Mouse (Mus musculus) CD4-positive, CD25-positive, alpha-beta regulatory T cell, adult 4 months (primary cell): ENCODE results near the gene Fam207a. TPM values are rescaled to one million over a fixed set of nuclear protein-coding genes. Genes with fewer than 3 reads are reported as not detected.

Experiments
- ATAC-seq: one replicate; pipeline ENCODE4 v1.8.0; 2017
- polyA plus RNA-seq, 2 experiments: library from polyadenylated mRNA; unstranded; fragments of 100-300 nt; shearing (Covaris generic); gene quantifications; one replicate each; pipeline ENCODE4 v1.2.1; 2017

Fam207a gene
- polyA plus RNA-seq, 2 experiments from 2014 or later: 11.8 to 14.3 TPM

GRCm38 (mm10) chr10:77500636-77501035 lies 14.9 kb downstream of the Fam207a start:
- no peak for ATAC-seq

GRCm38 (mm10) chr10:77498254-77498653 lies 17.3 kb downstream of the Fam207a start:
- ATAC-seq: no peak

- no peak for ATAC-seq
These were observed 18.4 kb downstream of the Fam207a start for GRCm38 (mm10) chr10:77497185-77497584.

- ATAC-seq: no peak
These were observed 22.7 kb downstream of the Fam207a start for GRCm38 (mm10) chr10:77492885-77493284.

GRCm38 (mm10) chr10:77491585-77491984 lies 24.0 kb downstream of the Fam207a start:
- ATAC-seq: no peak

GRCm38 (mm10) chr10:77488168-77488567 lies 27.4 kb downstream of the Fam207a start:
- no peak for ATAC-seq

- no peak for ATAC-seq
These were observed 29.8 kb downstream of the Fam207a start for GRCm38 (mm10) chr10:77485786-77486185.

GRCm38 (mm10) chr10:77484205-77484935 lies 31.2 kb downstream of the Fam207a start:
- ATAC-seq: no peak

- ATAC-seq: peak; percentile 62
These were observed 33.8 kb downstream of the Fam207a start for GRCm38 (mm10) chr10:77481814-77482213.

GRCm38 (mm10) chr10:77479972-77480371 lies 35.6 kb downstream of the Fam207a start:
- ATAC-seq: no peak

GRCm38 (mm10) chr10:77476907-77477306 lies 38.7 kb downstream of the Fam207a start:
- no peak for ATAC-seq

GRCm38 (mm10) chr10:77472188-77472587 lies 43.4 kb downstream of the Fam207a start:
- ATAC-seq: no peak

- no peak for ATAC-seq
These were observed 44.1 kb downstream of the Fam207a start for GRCm38 (mm10) chr10:77471512-77471911.

- no peak for ATAC-seq
These were observed 44.8 kb downstream of the Fam207a start for GRCm38 (mm10) chr10:77470763-77471162.

GRCm38 (mm10) chr10:77468675-77469074 lies 46.9 kb downstream of the Fam207a start:
- ATAC-seq: no peak

- ATAC-seq: no peak
These were observed 48.2 kb downstream of the Fam207a start for GRCm38 (mm10) chr10:77467407-77467806.

- no peak for ATAC-seq
These were observed 49.7 kb downstream of the Fam207a start for GRCm38 (mm10) chr10:77465902-77466301.

GRCm38 (mm10) chr10:77464181-77464936 lies 51.2 kb downstream of the Fam207a start:
- ATAC-seq: no peak

GRCm38 (mm10) chr10:77461161-77461560 lies 54.4 kb downstream of the Fam207a start:
- no peak for ATAC-seq

- no peak for ATAC-seq
These were observed 57.9 kb downstream of the Fam207a start for GRCm38 (mm10) chr10:77457701-77458100.

GRCm38 (mm10) chr10:77456507-77456906 lies 59.1 kb downstream of the Fam207a start:
- no peak for ATAC-seq

GRCm38 (mm10) chr10:77455251-77456010 lies 60.2 kb downstream of the Fam207a start:
- ATAC-seq: no peak

GRCm38 (mm10) chr10:77454795-77455194 lies 60.8 kb downstream of the Fam207a start:
- no peak for ATAC-seq
